Mouse (Mus musculus): Measurements from ENCODE around the gene Irx2. TPM values are rescaled to one million over a fixed set of nuclear protein-coding genes. Genes with fewer than 3 reads are reported as not detected.

Gene Irx2
- not detected in 2 replicates for total RNA-seq (2014; fragmentation: Nextera tagmentation)
- total RNA-seq (2017): not detected in 2 replicates

- ATAC-seq (replicated peaks; ENCODE audit: low FRiP score, low TSS enrichment, poor library complexity, severe bottlenecking): peak; percentile 45; the same call in 1 of the 2 replicates
Measured at GRCm38 (mm10) chr13:72628462-72628916, at the start of gene Irx2. Irx2 (plus strand) TSS chr13:72628820.

GRCm38 (mm10) chr13:72581276-72581675 is 47.3 kb upstream of the Irx2 start:
- ATAC-seq (replicated peaks; ENCODE audit: low FRiP score, low TSS enrichment, poor library complexity, severe bottlenecking): no peak

- no peak for ATAC-seq (replicated peaks; ENCODE audit: low FRiP score, low TSS enrichment, poor library complexity, severe bottlenecking)
Measured at GRCm38 (mm10) chr13:72592526-72592925, 36.1 kb upstream of the Irx2 start.

- ATAC-seq (replicated peaks; ENCODE audit: low FRiP score, low TSS enrichment, poor library complexity, severe bottlenecking): no peak
Measured at GRCm38 (mm10) chr13:72593310-72593709, 35.3 kb upstream of the Irx2 start.

- no peak for ATAC-seq (replicated peaks; ENCODE audit: low FRiP score, low TSS enrichment, poor library complexity, severe bottlenecking)
Measured at GRCm38 (mm10) chr13:72593710-72594111, 34.9 kb upstream of the Irx2 start.

GRCm38 (mm10) chr13:72599254-72599653 is 29.4 kb upstream of the Irx2 start:
- no peak for ATAC-seq (replicated peaks; ENCODE audit: low FRiP score, low TSS enrichment, poor library complexity, severe bottlenecking)

GRCm38 (mm10) chr13:72608706-72609105 is 19.9 kb upstream of the Irx2 start:
- no peak for ATAC-seq (replicated peaks; ENCODE audit: low FRiP score, low TSS enrichment, poor library complexity, severe bottlenecking)

GRCm38 (mm10) chr13:72610277-72610676 is 18.3 kb upstream of the Irx2 start:
- ATAC-seq (replicated peaks; ENCODE audit: low FRiP score, low TSS enrichment, poor library complexity, severe bottlenecking): no peak

- ATAC-seq (replicated peaks; ENCODE audit: low FRiP score, low TSS enrichment, poor library complexity, severe bottlenecking): no peak
Measured at GRCm38 (mm10) chr13:72623926-72624846, 4.4 kb upstream of the Irx2 start.

- ATAC-seq (replicated peaks; ENCODE audit: low FRiP score, low TSS enrichment, poor library complexity, severe bottlenecking): no peak
Measured at GRCm38 (mm10) chr13:72624847-72625170, 3.8 kb upstream of the Irx2 start.

- ATAC-seq (replicated peaks; ENCODE audit: low FRiP score, low TSS enrichment, poor library complexity, severe bottlenecking): no peak
Measured at GRCm38 (mm10) chr13:72625236-72625950, 3.2 kb upstream of the Irx2 start.

- no peak for ATAC-seq (replicated peaks; ENCODE audit: low FRiP score, low TSS enrichment, poor library complexity, severe bottlenecking)
Measured at GRCm38 (mm10) chr13:72627391-72628321, 964 bp upstream of the Irx2 start.

GRCm38 (mm10) chr13:72628935-72629631 is 463 bp downstream of the Irx2 start:
- ATAC-seq (replicated peaks; ENCODE audit: low FRiP score, low TSS enrichment, poor library complexity, severe bottlenecking): no peak

GRCm38 (mm10) chr13:72629806-72630205 is 1.2 kb downstream of the Irx2 start:
- no peak for ATAC-seq (replicated peaks; ENCODE audit: low FRiP score, low TSS enrichment, poor library complexity, severe bottlenecking)

- ATAC-seq (replicated peaks; ENCODE audit: low FRiP score, low TSS enrichment, poor library complexity, severe bottlenecking): no peak
Measured at GRCm38 (mm10) chr13:72630501-72631372, 2.1 kb downstream of the Irx2 start.

GRCm38 (mm10) chr13:72631373-72632021 is 2.9 kb downstream of the Irx2 start:
- ATAC-seq (replicated peaks; ENCODE audit: low FRiP score, low TSS enrichment, poor library complexity, severe bottlenecking): no peak

- ATAC-seq (replicated peaks; ENCODE audit: low FRiP score, low TSS enrichment, poor library complexity, severe bottlenecking): no peak
Measured at GRCm38 (mm10) chr13:72632361-72632760, 3.7 kb downstream of the Irx2 start.

All from megakaryocyte-erythroid progenitor cell, adult 5-6 weeks (primary cell).